Mouse (Mus musculus): ENCODE results near the gene Inpp5d. TPM values are rescaled to one million over a fixed set of nuclear protein-coding genes. Genes with fewer than 3 reads are reported as not detected.

The Inpp5d gene
- total RNA-seq, 2 experiments from 2014 or later = 3.9 to 4.1 TPM

- DNase-seq (ENCODE audit: low spot score) = no peak
Observed at GRCm38 (mm10) chr1:87704230-87704629, 84.1 kb downstream of the Inpp5d start.

- no peak for DNase-seq (ENCODE audit: low spot score)
Observed at GRCm38 (mm10) chr1:87706361-87706760, 86.2 kb downstream of the Inpp5d start.

- DNase-seq (ENCODE audit: low spot score) = no peak
Observed at GRCm38 (mm10) chr1:87709020-87709419, 88.9 kb downstream of the Inpp5d start.

- no peak for DNase-seq (ENCODE audit: low spot score)
Observed at GRCm38 (mm10) chr1:87709661-87710270, 89.7 kb downstream of the Inpp5d start.

GRCm38 (mm10) chr1:87711938-87712613 lies 92.0 kb downstream of the Inpp5d start:
- DNase-seq (ENCODE audit: low spot score) = no peak

- no peak for DNase-seq (ENCODE audit: low spot score)
Observed at GRCm38 (mm10) chr1:87712614-87712971, 92.5 kb downstream of the Inpp5d start.

- DNase-seq (ENCODE audit: low spot score) = peak; percentile 38
Observed at GRCm38 (mm10) chr1:87721382-87721781, 101.3 kb downstream of the Inpp5d start.

GRCm38 (mm10) chr1:87722081-87722480 lies 102.0 kb downstream of the Inpp5d start:
- DNase-seq (ENCODE audit: low spot score) = no peak

- DNase-seq (ENCODE audit: low spot score) = no peak
Observed at GRCm38 (mm10) chr1:87723351-87723750, 103.2 kb downstream of the Inpp5d start.

- no peak for DNase-seq (ENCODE audit: low spot score)
Observed at GRCm38 (mm10) chr1:87729070-87729469, 109.0 kb downstream of the Inpp5d start.

- no peak for DNase-seq (ENCODE audit: low spot score)
Observed at GRCm38 (mm10) chr1:87729850-87730249, 109.7 kb downstream of the Inpp5d start.

GRCm38 (mm10) chr1:87730271-87730670 lies 110.2 kb downstream of the Inpp5d start:
- no peak for DNase-seq (ENCODE audit: low spot score)

- no peak for DNase-seq (ENCODE audit: low spot score)
Observed at GRCm38 (mm10) chr1:87733212-87733611, 113.1 kb downstream of the Inpp5d start.

GRCm38 (mm10) chr1:87734153-87734552 lies 114.0 kb downstream of the Inpp5d start:
- no peak for DNase-seq (ENCODE audit: low spot score)

- DNase-seq (ENCODE audit: low spot score) = peak; percentile 24
Observed at GRCm38 (mm10) chr1:87740584-87741290, 120.6 kb downstream of the Inpp5d start.

GRCm38 (mm10) chr1:87749360-87749973 lies 129.4 kb downstream of the Inpp5d start:
- DNase-seq (ENCODE audit: low spot score) = no peak

- DNase-seq (ENCODE audit: low spot score) = peak; percentile 94
Observed at GRCm38 (mm10) chr1:87755641-87756470, 135.7 kb downstream of the Inpp5d start, which contains the start of gene Atg16l1. Atg16l1 (plus strand) TSS chr1:87755870.

- no peak for DNase-seq (ENCODE audit: low spot score)
Observed at GRCm38 (mm10) chr1:87763821-87764220, 143.7 kb downstream of the Inpp5d start.

GRCm38 (mm10) chr1:87765741-87766140 lies 145.6 kb downstream of the Inpp5d start:
- DNase-seq (ENCODE audit: low spot score) = no peak

- no peak for DNase-seq (ENCODE audit: low spot score)
Observed at GRCm38 (mm10) chr1:87766233-87766632, 146.1 kb downstream of the Inpp5d start.

GRCm38 (mm10) chr1:87769263-87769662 lies 149.2 kb downstream of the Inpp5d start:
- no peak for DNase-seq (ENCODE audit: low spot score)

Data from gastrocnemius, adult 18-20 months (tissue).